Mouse (Mus musculus) cerebellum, postnatal 10 days (tissue): Measurements from ENCODE around the gene Olfr826.
"Not testable (repeated sequence)": the region's sequence is repeated elsewhere in the genome, so short reads cannot be mapped to it uniquely, and the experiment has no call there.

Experiments
- DNase-seq, 2 experiments: peaks; one replicate each; pipeline ENCODE4 v3.0.0; 2021; ENCODE audit warnings: mixed read lengths in 2 of 2

The Olfr826 gene

DNA sequence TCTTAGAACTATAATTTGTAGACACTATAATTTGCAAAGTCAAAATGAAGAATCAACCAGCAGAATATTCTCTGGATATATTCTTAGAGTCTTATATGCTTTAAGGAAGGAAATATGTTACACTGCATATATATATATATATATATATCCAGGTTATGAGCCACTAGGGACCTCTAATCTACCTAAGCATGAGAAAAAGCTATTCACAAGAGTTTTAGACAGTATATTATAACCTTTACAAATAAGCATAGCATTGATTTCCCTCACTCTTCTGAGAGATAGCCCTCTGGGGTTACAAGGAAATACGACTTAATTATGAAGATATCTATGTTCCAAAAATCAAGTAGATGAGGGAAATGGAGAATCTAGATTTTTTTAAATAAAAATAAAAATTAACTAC lies at the start of gene Olfr826:
Gene Olfr826 (minus strand): TSS at position 101 of the 400 bp plus-strand sequence.
- no peak for DNase-seq

DNA sequence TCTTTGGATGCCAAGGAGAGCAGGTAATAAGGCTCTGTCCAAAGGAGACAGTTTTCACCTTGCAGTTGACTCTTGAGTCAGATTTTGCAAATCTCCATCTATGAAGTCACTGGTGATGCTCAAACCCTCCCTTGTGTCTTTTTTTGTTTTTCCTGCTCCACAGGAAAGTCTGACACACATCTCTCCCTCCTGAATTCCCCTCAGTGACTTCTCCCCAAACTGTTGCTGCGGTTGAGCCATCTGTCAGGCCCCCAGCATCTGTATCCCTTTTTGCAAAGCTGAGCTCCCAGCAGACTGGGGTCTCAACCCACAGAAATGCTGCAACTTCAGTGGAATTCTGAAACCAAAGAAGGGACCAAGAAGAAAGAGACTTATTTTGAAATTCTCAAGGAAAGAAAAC lies 48.1 kb upstream of the Olfr826 start:
- DNase-seq, result no peak

DNA sequence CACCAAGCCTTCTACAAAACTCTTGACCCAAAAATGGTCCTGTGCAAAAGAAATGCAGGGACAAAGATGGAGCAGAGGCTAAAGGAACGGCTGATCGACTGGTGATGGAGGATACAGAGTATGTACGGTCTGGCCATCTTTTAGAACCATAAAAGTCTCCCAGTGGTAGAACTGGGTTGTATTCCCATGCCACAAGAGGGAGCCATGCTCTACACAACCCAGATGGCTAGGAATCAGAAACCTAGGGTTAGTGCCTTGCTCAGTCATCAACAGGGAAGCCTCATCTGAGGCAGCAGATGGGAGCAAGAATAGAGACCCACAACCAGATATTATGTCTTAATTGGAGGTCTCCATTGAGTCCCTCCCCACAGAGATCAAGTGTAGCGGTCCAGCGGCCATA lies 45.6 kb upstream of the Olfr826 start:
- DNase-seq, result peak; percentile 25 to 33

DNA sequence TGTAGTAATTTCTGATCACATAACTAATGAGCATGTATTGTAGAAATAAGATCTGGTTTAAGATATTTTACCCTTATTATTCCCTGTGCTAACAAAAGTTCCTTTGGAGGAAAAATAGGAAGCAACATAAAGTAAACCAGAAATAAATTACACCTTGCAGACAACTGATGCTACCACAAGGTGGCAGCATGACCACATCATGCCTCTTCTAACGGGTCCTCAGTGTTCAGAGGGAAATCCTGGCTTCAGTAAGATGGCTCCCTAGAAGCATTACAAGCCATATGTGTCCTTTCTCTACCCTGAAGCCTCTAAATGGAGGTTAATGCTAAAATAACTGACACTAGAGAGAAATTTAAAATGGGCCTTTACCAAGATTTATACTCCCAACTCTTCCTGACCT lies 44.3 kb upstream of the Olfr826 start:
- peak; percentile 78 to 80 for DNase-seq

DNA sequence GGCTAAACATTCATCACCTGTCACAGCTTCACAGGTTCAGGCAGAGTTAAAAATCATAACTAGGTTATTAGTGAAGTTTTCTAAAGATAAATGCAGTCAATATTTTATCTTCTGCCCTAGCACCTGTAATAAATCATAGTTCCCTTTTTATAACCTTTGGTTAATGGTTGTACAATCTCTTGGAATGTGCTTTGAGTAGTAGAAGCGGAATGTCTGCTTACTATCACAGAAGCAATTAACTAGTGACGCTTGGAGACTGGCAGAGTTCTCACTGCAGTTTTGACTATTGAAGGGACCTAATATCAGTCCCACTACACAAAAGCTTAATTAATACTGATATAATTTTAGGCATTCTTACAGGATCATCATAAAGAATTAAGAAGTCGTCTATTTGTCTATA lies 41.0 kb upstream of the Olfr826 start:
- DNase-seq, result no peak

DNA sequence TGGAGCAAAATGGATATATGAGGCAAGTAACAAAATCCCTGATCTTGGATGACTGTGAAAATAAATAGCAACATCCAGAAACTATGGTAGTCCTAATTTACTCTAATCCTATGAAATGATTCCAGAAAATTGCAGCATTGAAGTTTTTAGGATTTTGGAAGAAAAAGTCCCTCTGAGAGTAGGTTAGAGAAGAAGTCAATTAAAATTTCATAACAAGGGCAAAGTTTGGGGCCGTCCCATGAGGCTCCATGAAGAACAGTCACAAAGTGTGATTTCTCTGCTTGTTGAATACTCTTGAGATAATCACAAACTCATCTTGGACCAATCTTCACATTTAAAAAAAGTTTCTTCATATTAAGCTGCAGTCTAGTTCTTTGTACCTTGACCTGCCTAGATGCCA lies 30.3 kb upstream of the Olfr826 start, which contains the start of gene Olfr827:
Gene Olfr827 (minus strand): TSS at position 101 of the 400 bp plus-strand sequence.
- no peak for DNase-seq

DNA sequence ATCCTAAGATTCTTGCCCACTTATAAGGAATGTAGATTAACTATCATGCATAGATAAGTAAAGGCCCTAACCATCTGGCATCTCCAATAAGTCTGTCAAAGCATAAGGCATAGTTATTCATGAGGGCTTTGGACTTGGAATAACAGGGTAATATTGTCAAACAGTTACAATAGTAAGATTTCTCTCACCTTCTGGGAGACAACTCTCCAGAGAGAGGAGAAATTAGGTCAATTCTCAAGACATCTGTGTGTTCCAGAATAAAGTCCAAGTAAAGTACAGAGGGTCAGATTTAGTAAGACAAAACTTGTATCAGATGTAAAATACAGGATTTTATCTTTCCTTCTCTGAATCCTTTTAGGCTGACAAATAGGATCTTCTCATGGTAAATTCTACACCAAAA lies 17.3 kb downstream of the Olfr826 start, which contains the start of gene Olfr825:
Gene Olfr825 (minus strand): TSS at position 101 of the 400 bp plus-strand sequence.
- DNase-seq, result no peak

DNA sequence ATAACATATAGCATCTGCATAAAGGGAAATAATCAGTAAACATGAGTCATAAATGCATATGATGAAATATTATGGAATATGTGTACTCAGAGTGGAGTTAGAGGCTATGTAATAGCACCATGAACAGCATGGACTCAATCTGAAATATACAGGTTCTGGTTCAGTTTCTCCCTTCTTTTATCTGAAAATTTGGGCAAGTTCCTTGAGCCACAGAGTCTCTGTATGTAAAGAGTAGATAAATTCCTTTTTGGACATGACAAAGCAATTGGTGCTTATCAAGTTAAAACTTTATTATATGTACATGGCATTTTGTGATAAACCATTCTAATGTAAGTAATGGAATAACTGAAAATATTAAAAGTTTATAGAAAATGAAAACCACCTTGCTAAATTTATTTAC lies 18.8 kb downstream of the Olfr826 start:
- DNase-seq, result no peak

DNA sequence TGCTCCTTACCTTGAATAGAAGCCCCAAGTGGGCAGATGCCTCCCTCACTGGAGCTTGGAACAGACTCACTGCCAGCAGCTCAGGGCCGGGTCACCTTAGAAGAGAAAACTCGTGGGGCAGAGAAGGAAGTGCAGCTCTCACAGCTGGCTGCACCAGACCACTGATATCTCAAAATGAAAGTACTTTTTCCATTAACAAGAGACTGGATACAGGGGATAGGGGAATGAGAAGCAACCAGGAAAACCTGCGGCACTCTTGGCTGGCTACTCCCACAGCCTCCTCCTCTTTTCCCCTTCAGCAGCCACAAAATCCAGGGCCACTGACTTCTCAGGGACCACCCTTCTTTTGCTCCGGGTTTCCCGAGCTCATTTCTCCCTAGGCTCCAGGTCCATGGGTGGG lies 39.9 kb downstream of the Olfr826 start:
- DNase-seq, result no peak

DNA sequence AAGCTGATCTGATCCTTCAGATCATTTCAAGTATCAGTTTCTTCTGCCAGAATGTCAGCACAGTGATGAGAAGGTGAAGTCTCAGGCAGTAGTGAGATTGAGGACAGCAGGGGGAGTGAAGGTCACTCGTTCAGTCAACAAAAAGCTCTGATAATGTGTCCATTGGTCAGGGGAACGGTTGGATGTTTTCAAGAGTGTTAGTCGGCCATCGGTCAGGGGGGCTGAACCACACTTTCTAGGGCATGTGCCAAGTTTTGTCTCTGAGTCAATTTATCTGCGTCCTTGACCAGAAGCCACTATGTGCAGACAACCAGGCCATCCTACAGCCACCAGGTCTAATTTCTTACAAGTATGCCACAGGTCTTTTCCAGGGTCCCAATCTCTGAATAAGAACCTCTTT lies 41.5 kb downstream of the Olfr826 start:
- not testable (repeated sequence) for DNase-seq

DNA sequence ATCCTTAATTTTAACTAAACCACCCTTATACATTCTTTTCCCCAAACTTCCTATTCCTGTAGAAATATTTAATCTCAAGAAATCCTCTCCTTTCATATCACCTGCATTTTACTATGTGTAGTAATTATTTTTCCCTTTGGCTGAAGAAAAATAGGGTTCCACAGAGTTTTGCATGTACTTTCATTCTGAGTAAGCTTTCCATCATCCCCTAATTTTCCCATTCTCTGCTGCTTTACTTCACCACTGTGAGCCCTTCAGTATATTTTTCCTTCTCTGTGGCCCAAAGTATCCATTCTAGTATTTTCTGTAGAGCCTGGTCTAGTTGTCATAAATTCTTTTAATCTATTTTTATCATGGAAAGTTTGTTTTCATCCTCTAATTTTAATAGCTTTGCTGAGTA lies 49.2 kb downstream of the Olfr826 start:
- no peak for DNase-seq

DNA sequence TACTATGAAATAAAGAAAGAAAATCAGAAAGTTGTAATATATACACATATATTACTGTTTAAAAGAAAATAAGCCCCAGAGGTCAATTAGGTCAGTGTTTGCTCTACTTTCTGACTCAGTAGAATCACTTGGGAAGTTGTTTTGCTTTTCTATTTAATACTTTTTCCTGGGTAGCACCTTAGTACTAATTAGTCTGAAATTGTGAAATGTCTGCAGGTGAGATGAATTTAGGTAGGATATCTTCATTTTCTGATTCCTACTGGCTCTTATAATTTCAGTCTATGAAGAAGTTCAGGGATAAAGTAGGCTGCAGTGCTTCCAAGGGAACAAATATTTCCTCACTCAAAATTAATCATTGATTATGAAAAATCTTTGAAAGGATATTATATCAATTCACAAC lies 54.1 kb downstream of the Olfr826 start, which contains the start of gene Olfr824:
Gene Olfr824 (minus strand): TSS at position 101 of the 400 bp plus-strand sequence.
- not testable (repeated sequence) for DNase-seq
